Mouse (Mus musculus): ENCODE results near the gene Vmn1r39.
"Not testable (repeated sequence)": the region's sequence is repeated elsewhere in the genome, so short reads cannot be mapped to it uniquely, and the experiment has no call there.

DNA sequence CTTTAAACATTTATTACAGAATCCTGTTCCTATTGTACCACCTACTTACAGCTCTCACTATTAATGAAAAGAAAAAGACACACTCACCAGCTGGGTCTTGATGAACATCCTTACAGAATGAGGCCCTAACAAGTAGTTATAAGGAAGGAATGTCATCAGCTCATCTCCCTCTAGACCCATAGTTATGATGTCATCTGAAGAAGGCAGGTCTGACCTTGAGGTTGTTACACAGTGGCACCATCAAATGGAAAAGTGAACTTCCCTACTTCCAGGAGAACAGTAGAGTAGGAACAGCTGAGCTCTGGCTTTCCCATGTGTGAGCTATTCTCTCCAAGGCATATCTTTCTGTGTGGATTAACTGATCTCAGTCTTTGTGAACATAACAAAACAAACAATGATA is 27.9 kb downstream of the Vmn1r39 start, which contains the start of gene Vmn1r38:
- not testable (repeated sequence) for TF ChIP-seq CTCF (IDR thresholded peaks at IDR 0.05; ENCODE audit: low read depth, low read length); POLR2A (IDR thresholded peaks at IDR 0.05; ENCODE audit: insufficient read depth, low read length); EP300 (IDR thresholded peaks at IDR 0.05; ENCODE audit: insufficient read depth, low read depth, low read length)

Data from ES-Bruce4 (cell line).